In the genomic region with DNA sequence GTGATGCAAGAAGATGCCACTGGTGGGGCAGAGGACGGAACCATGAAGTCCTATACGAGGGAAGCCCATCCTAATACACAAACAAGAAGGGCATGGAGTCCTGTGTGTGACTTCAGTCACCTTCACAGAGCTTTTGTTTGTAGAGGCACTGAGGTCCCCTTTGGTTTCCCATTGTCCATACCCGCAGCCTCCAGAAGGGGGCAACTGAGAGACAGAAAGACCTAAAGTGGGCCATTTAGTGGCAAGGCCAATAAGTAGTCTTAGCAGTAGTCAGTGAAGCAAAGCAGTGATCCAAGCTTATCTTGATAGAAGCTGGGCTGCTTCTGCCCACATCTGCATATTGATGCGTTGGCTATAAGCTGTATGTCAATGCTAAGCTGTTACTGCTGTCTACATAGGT, we compare ENCODE assay signal across 8 mouse cellular contexts.
DNase-seq lines count a peak whose midpoint lies in the region; ATAC-seq and TF ChIP-seq lines count a peak whose summit lies in the region.

No protein-coding gene starts in this region.

- H3K36me3 ChIP-seq in heart, adult 2 months (ENCODE audit: control insufficient read depth, insufficient read depth, low read length), result no peaks in the 10 kb centered on the region
- H3K36me3 ChIP-seq in heart, embryonic 12.5 days, result no peaks in the 10 kb centered on the region
- H3K36me3 ChIP-seq in midbrain, embryonic 11.5 days (ENCODE audit: control insufficient read depth, insufficient read depth, low read length), result no peaks in the 10 kb centered on the region

- no peak overlapping the region for H3K9ac ChIP-seq in heart, adult 2 months (ENCODE audit: low read depth, low read length)
- H3K9ac ChIP-seq in heart, embryonic 12.5 days, result no peak overlapping the region
- H3K9ac ChIP-seq in midbrain, embryonic 11.5 days (ENCODE audit: low read length), result no peak overlapping the region

- no peak for ATAC-seq in heart, embryonic 12.5 days (ENCODE audit: insufficient number of reproducible peaks, low FRiP score)
- ATAC-seq in granulocyte monocyte progenitor cell, adult 5-6 weeks (replicated peaks; ENCODE audit: poor library complexity, severe bottlenecking), result 0 out of 2 replicates have a peak, but pooled peaks have one; percentile 26
- ATAC-seq in midbrain, embryonic 11.5 days (ENCODE audit: low FRiP score), result no peak

- no peak for TF ChIP-seq EP300 in heart, adult 2 months (IDR thresholded peaks at IDR 0.05; ENCODE audit: insufficient read depth, low read depth, low read length)

- no peak for DNase-seq in heart, adult 2 months
- peak; percentile 35 for DNase-seq in right cerebral cortex, postnatal 4 days
- no peak for DNase-seq in right cerebral cortex, adult 18-20 months
- peak; percentile 52 for DNase-seq in thymus, postnatal 0 days (ENCODE audit: low spot score)
- no peak for DNase-seq in frontal cortex, postnatal 36 days (ENCODE audit: low spot score in 2 of 2)
- DNase-seq in midbrain, embryonic 11.5 days (ENCODE audit: low spot score, missing footprints), result no peak

- no peak overlapping the region for H3K27ac ChIP-seq in heart, adult 2 months
- H3K27ac ChIP-seq in heart, embryonic 12.5 days (ENCODE audit: poor library complexity, severe bottlenecking), result no peak overlapping the region
- no peak overlapping the region for H3K27ac ChIP-seq in midbrain, embryonic 11.5 days (ENCODE audit: low read depth, low read length)

- WGBS in heart, adult 2 months, result 78% methylated on average over 4 of the region's 4 CpGs
- WGBS in heart, embryonic 12.5 days, result 73% methylated on average over 4 of the region's 4 CpGs
- WGBS in midbrain, embryonic 11.5 days, result 61% methylated on average over 4 of the region's 4 CpGs

- H3K79me2 ChIP-seq in heart, adult 2 months (replicated peaks; ENCODE audit: control insufficient read depth, insufficient read depth, low read length), result no peaks in the 10 kb centered on the region

- TF ChIP-seq POLR2A in heart, adult 2 months (IDR thresholded peaks at IDR 0.05; ENCODE audit: insufficient read depth, low read depth, low read length), result no peak

- no peak overlapping the region for H3K4me2 ChIP-seq in heart, embryonic 12.5 days
- H3K4me2 ChIP-seq in midbrain, embryonic 11.5 days, result no peak overlapping the region

- peaks cover 11% of the 10 kb centered on the region for H3K4me1 ChIP-seq in heart, adult 2 months (ENCODE audit: control insufficient read depth, insufficient read depth, low read length)
- peaks cover 29% of the 10 kb centered on the region for H3K4me1 ChIP-seq in heart, embryonic 12.5 days (replicated peaks)
- peaks cover 17% of the 10 kb centered on the region for H3K4me1 ChIP-seq in midbrain, embryonic 11.5 days (ENCODE audit: control insufficient read depth, insufficient read depth, low read length)

- no peak overlapping the region for H3K4me3 ChIP-seq in heart, adult 2 months
- no peak overlapping the region for H3K4me3 ChIP-seq in heart, embryonic 12.5 days
- H3K4me3 ChIP-seq in midbrain, embryonic 11.5 days (ENCODE audit: low read depth, low read length), result no peak overlapping the region

- no peaks in the 10 kb centered on the region for H3K9me3 ChIP-seq in heart, embryonic 12.5 days (replicated peaks)
- no peaks in the 10 kb centered on the region for H3K9me3 ChIP-seq in midbrain, embryonic 11.5 days (ENCODE audit: control insufficient read depth, low read length)

- intact Hi-C loops in heart, adult 2 months (cut with DNase I), result loop anchor here (2.0 to 10.0 kb wide), 4 partner anchors 325 to 741 kb away; no protein-coding TSS in a partner anchor

- H3K27me3 ChIP-seq in heart, adult 2 months (ENCODE audit: control insufficient read depth, insufficient read depth, low read length), result no peaks in the 10 kb centered on the region
- H3K27me3 ChIP-seq in heart, embryonic 12.5 days (replicated peaks), result no peaks in the 10 kb centered on the region
- H3K27me3 ChIP-seq in midbrain, embryonic 11.5 days (ENCODE audit: control insufficient read depth, insufficient read depth, low read length), result no peaks in the 10 kb centered on the region

- peak; percentile 69 for TF ChIP-seq CTCF in heart, adult 2 months (IDR thresholded peaks at IDR 0.05)

Comparison
In these comparisons a context has a peak if more than half of its experiments do, and no peak if none do; other contexts are left out.
1. DNase-seq: peak in right cerebral cortex, postnatal 4 days (single experiment) and thymus, postnatal 0 days (single experiment); none in heart, adult 2 months (0 of 2), right cerebral cortex, adult 18-20 months (single experiment), frontal cortex, postnatal 36 days (0 of 2) and midbrain, embryonic 11.5 days (single experiment).